Mouse (Mus musculus) CD4-positive helper T cell, adult 2 months (primary cell): ENCODE measurements at regions not wholly inside any gene's neighbourhood (a gene's known extent, or its start where the extent isn't known, plus 50 kb on each side); places are given as distances from the start of the nearest gene placed in this dataset.

Experiments
- DNase-seq: peaks from one replicate; pipeline ENCODE4 v3.0.0-alpha.2; 2012; ENCODE audit warnings: low read depth, missing footprints, low spot score

- DNase-seq: no peak
Measured at GRCm38 (mm10) chr7:82921722-82922121, 54.6 kb downstream of the Mex3b start.

GRCm38 (mm10) chr7:82923220-82924071 lies 56.3 kb downstream of the Mex3b start:
- no peak for DNase-seq

- no peak for DNase-seq
Measured at GRCm38 (mm10) chr7:82924092-82924491, 57.0 kb downstream of the Mex3b start.

- DNase-seq: no peak
Measured at GRCm38 (mm10) chr7:82938311-82938710, 71.2 kb downstream of the Mex3b start.

- no peak for DNase-seq
Measured at GRCm38 (mm10) chr7:82939536-82939935, 72.4 kb downstream of the Mex3b start.

- no peak for DNase-seq
Measured at GRCm38 (mm10) chr7:82943376-82943775, 76.2 kb downstream of the Mex3b start.

- DNase-seq: no peak
Measured at GRCm38 (mm10) chr7:82943797-82944196, 76.7 kb downstream of the Mex3b start.

GRCm38 (mm10) chr7:82949372-82949771 lies 82.2 kb downstream of the Mex3b start:
- no peak for DNase-seq

GRCm38 (mm10) chr7:82957208-82957977 lies 90.3 kb downstream of the Mex3b start:
- DNase-seq: peak; percentile 58

GRCm38 (mm10) chr7:82970599-82970998 lies 103.5 kb downstream of the Mex3b start:
- no peak for DNase-seq

- peak; percentile 50 for DNase-seq
Measured at GRCm38 (mm10) chr7:82971244-82971643, 104.1 kb downstream of the Mex3b start.

- no peak for DNase-seq
Measured at GRCm38 (mm10) chr7:82972214-82973006, 105.3 kb downstream of the Mex3b start.

- no peak for DNase-seq
Measured at GRCm38 (mm10) chr7:82990708-82991107, 123.6 kb downstream of the Mex3b start.

GRCm38 (mm10) chr7:82993136-82993535 lies 126.0 kb downstream of the Mex3b start:
- DNase-seq: no peak

- DNase-seq: no peak
Measured at GRCm38 (mm10) chr7:82998848-82999247, 131.7 kb downstream of the Mex3b start.

- no peak for DNase-seq
Measured at GRCm38 (mm10) chr7:83007540-83007939, 140.4 kb downstream of the Mex3b start.

GRCm38 (mm10) chr7:83012145-83012544 lies 145.0 kb downstream of the Mex3b start:
- DNase-seq: no peak

- no peak for DNase-seq
Measured at GRCm38 (mm10) chr7:83014725-83015690, 147.9 kb downstream of the Mex3b start.

- no peak for DNase-seq
Measured at GRCm38 (mm10) chr7:83015756-83016155, 148.6 kb downstream of the Mex3b start.

- no peak for DNase-seq
Measured at GRCm38 (mm10) chr7:83016566-83016965, 149.4 kb downstream of the Mex3b start.

GRCm38 (mm10) chr7:83020584-83020983 lies 153.5 kb downstream of the Mex3b start:
- DNase-seq: no peak
